Mouse (Mus musculus): Measurements from ENCODE around the gene Ace3. TPM values are rescaled to one million over a fixed set of nuclear protein-coding genes. Genes with fewer than 3 reads are reported as not detected.
A peak's percentile ranks its signal among the peaks of the same experiment; 100 is the strongest.

Ace3 gene
- polyA plus RNA-seq, 1 experiment from 2014 or later = not detected

DNA sequence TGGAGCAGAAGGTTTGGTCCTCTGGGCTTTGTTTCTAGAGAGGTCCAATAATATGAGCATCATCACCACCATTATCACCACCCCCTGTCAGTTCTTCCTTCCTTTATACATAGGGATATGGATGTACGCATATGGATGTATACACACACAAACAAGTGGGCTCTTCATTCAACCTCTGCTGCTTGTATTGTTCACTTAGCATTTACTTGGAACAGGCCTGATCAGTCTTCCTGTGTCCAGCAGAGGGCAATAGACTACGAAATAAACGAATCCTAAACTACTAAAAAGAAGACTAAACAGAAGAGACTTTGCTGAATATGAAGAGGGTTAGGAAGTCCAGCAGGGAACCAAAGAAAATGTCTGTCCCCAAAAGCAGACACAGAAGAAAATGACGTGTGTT, 7.2 kb downstream of the Ace3 start:
- no peak overlapping the region for H3K27ac ChIP-seq (ENCODE audit: low read depth, low read length)
- no peaks in the 10 kb centered on the region for H3K27me3 ChIP-seq (replicated peaks; ENCODE audit: control insufficient read depth, insufficient read depth, low read length)
- no peaks in the 10 kb centered on the region for H3K9me3 ChIP-seq (replicated peaks; ENCODE audit: control insufficient read depth, low read length)
- 48% methylated on average over 4 of the region's 4 CpGs for WGBS
- no peaks in the 10 kb centered on the region for H3K4me1 ChIP-seq (ENCODE audit: control insufficient read depth, insufficient read depth, low read length)
- no peak overlapping the region for H3K4me3 ChIP-seq (ENCODE audit: low read depth, low read length)
- no peaks in the 10 kb centered on the region for H3K36me3 ChIP-seq (ENCODE audit: control insufficient read depth, insufficient read depth, low read length)
- H3K4me2 ChIP-seq (ENCODE audit: low read length) = no peak overlapping the region
- DNase-seq (ENCODE audit: low spot score) (peak; percentile 65), ATAC-seq (no peak)
- H3K9ac ChIP-seq (ENCODE audit: low read length) = no peak overlapping the region

- no peaks in the 10 kb centered on the region for H3K9me3 ChIP-seq (replicated peaks; ENCODE audit: control insufficient read depth, low read length)
- H3K36me3 ChIP-seq (ENCODE audit: control insufficient read depth, insufficient read depth, low read length) = no peaks in the 10 kb centered on the region
- no peak overlapping the region for H3K9ac ChIP-seq (ENCODE audit: low read length)
- DNase-seq (ENCODE audit: low spot score) = no peak
- H3K4me3 ChIP-seq (ENCODE audit: low read depth, low read length) = no peak overlapping the region
- no peaks in the 10 kb centered on the region for H3K4me1 ChIP-seq (ENCODE audit: control insufficient read depth, insufficient read depth, low read length)
- WGBS = 89% methylated on average over 1 of the region's 1 CpGs
- no peak for ATAC-seq
- H3K27ac ChIP-seq (ENCODE audit: low read depth, low read length) = no peak overlapping the region
- H3K27me3 ChIP-seq (replicated peaks; ENCODE audit: control insufficient read depth, insufficient read depth, low read length) = peaks cover 5% of the 10 kb centered on the region; the same call in 1 of the 2 replicates
- H3K4me2 ChIP-seq (ENCODE audit: low read length) = no peak overlapping the region
Observed at GRCm38 (mm10) chr11:106004576-106004975, 10.1 kb downstream of the Ace3 start.

DNA sequence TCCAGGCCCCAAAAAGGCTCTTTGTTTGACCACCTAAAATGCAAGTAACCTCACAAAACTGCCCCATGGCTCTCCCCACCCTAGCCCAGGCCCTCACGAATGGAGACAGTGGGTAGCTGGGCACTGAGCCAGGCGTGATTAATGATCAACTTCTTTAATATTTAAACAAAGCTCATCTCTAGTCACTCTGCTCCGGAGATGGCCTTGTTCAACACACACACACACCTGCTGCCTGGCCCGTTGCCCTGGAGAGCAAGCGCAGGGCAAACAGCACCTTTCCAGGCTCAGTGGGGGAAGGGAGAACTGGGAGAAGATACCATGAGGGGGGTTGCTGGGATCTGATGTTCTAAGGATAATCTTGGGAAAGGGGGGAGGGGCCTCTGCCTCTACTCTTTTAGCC, 11.5 kb downstream of the Ace3 start:
- Histone ChIP-seq H3K9ac (ENCODE audit: low read length) (no peak overlapping the region), H3K27ac (ENCODE audit: low read depth, low read length) (no peak overlapping the region), H3K36me3 (ENCODE audit: control insufficient read depth, insufficient read depth, low read length) (no peaks in the 10 kb centered on the region), H3K4me2 (ENCODE audit: low read length) (no peak overlapping the region), H3K27me3 (replicated peaks; ENCODE audit: control insufficient read depth, insufficient read depth, low read length) (peaks cover 5% of the 10 kb centered on the region; the same call in 1 of the 2 replicates), H3K4me1 (ENCODE audit: control insufficient read depth, insufficient read depth, low read length) (no peaks in the 10 kb centered on the region), H3K9me3 (replicated peaks; ENCODE audit: control insufficient read depth, low read length) (no peaks in the 10 kb centered on the region), H3K4me3 (ENCODE audit: low read depth, low read length) (no peak overlapping the region)
- WGBS = 32% methylated on average over 5 of the region's 5 CpGs
- ATAC-seq (no peak), DNase-seq (ENCODE audit: low spot score) (no peak)

DNA sequence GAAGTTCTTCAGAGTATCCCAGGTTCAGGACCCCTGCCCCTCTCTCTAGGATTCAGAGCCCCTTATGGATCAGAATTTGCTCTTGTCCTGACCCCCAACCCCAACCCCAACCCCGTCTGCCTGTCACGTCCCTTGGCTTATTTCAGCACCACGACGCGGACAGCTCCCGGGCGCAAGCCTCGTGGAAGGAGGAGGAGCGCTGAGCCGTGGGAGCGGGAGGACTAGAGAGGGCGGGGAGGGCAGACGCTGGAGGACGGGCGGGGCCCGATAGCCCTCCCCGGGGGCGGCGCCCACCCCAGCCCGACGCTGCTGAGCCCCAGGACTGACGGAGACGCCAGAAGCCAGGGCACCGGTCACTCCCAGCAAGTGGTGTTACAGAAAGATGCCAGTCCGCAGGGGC, 13.3 kb downstream of the Ace3 start, which contains the start of gene Kcnh6:
TSS of gene Kcnh6 (plus strand) at position 304 of the 400 bp plus-strand sequence.
- Histone ChIP-seq H3K27ac (ENCODE audit: low read depth, low read length) (no peak within 1 kb of the TSS), H3K27me3 (replicated peaks; ENCODE audit: control insufficient read depth, insufficient read depth, low read length) (peaks cover 5% of the 10 kb centered on the region; the same call in 1 of the 2 replicates), H3K4me2 (ENCODE audit: low read length) (peak within 1 kb of the TSS; percentile 38), H3K4me1 (ENCODE audit: control insufficient read depth, insufficient read depth, low read length) (no peaks in the 10 kb centered on the region), H3K9me3 (replicated peaks; ENCODE audit: control insufficient read depth, low read length) (no peaks in the 10 kb centered on the region), H3K36me3 (ENCODE audit: control insufficient read depth, insufficient read depth, low read length) (no peaks in the 10 kb centered on the region), H3K9ac (ENCODE audit: low read length) (no peak within 1 kb of the TSS), H3K4me3 (ENCODE audit: low read depth, low read length) (no peak within 1 kb of the TSS)
- under 1% methylated on average over 23 of the region's 25 CpGs for WGBS
- DNase-seq (ENCODE audit: low spot score) = peak; percentile 42
- no peak for ATAC-seq

GRCm38 (mm10) chr11:106012711-106013110, 18.2 kb downstream of the Ace3 start:
- 57% methylated on average over 7 of the region's 7 CpGs for WGBS
- peaks cover 5% of the 10 kb centered on the region; the same call in 1 of the 2 replicates for H3K27me3 ChIP-seq (replicated peaks; ENCODE audit: control insufficient read depth, insufficient read depth, low read length)
- no peak overlapping the region for H3K4me2 ChIP-seq (ENCODE audit: low read length)
- no peak overlapping the region for H3K9ac ChIP-seq (ENCODE audit: low read length)
- no peaks in the 10 kb centered on the region for H3K9me3 ChIP-seq (replicated peaks; ENCODE audit: control insufficient read depth, low read length)
- H3K4me1 ChIP-seq (ENCODE audit: control insufficient read depth, insufficient read depth, low read length) = peaks cover 6% of the 10 kb centered on the region
- H3K27ac ChIP-seq (ENCODE audit: low read depth, low read length) = no peak overlapping the region
- H3K4me3 ChIP-seq (ENCODE audit: low read depth, low read length) = no peak overlapping the region
- no peak for ATAC-seq
- no peaks in the 10 kb centered on the region for H3K36me3 ChIP-seq (ENCODE audit: control insufficient read depth, insufficient read depth, low read length)
- no peak for DNase-seq (ENCODE audit: low spot score)

DNA sequence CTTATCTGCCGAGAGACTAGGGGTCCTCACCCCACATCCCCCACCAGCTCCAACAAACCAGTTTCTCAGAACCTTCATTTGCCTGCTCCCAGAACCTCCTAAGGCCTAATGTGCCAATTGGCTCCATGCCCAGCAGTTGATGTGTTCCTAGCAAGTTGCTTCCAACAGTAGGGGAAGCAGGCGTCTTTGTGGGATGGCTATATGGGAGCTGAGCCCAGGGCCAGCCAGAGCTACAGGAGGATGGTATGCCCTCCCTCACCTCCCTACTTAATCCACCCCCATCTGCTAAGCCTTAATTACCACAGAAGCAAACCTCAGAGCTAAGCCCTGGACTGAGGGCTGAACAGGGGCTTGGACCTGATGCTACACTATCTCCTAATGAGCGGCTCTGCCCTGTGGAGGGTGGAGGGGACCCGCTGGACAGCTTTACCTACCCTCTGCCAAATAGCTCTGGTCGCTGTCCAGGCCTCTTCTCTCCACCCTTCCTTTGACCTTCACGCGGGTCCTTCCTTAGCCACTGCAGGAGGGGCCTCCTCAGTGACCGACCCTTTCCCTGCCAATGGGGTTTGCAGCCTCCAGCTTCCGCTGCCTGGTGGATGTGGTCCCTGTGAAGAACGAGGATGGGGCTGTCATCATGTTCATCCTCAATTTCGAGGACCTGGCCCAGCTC, 19.2 kb downstream of the Ace3 start:
- no peaks in the 10 kb centered on the region for H3K36me3 ChIP-seq (ENCODE audit: control insufficient read depth, insufficient read depth, low read length)
- no peaks in the 10 kb centered on the region for H3K9me3 ChIP-seq (replicated peaks; ENCODE audit: control insufficient read depth, low read length)
- H3K27ac ChIP-seq (ENCODE audit: low read depth, low read length) = no peak overlapping the region
- ATAC-seq (no peak), DNase-seq (ENCODE audit: low spot score) (peak; percentile 74)
- 60% methylated on average over 11 of the region's 11 CpGs for WGBS
- H3K9ac ChIP-seq (ENCODE audit: low read length) = no peak overlapping the region
- peaks cover under 1% of the 10 kb centered on the region; the same call in 1 of the 2 replicates for H3K27me3 ChIP-seq (replicated peaks; ENCODE audit: control insufficient read depth, insufficient read depth, low read length)
- no peak overlapping the region for H3K4me3 ChIP-seq (ENCODE audit: low read depth, low read length)
- peaks cover 6% of the 10 kb centered on the region for H3K4me1 ChIP-seq (ENCODE audit: control insufficient read depth, insufficient read depth, low read length)
- H3K4me2 ChIP-seq (ENCODE audit: low read length) = no peak overlapping the region

- Histone ChIP-seq H3K27me3 (replicated peaks; ENCODE audit: control insufficient read depth, insufficient read depth, low read length) (no peaks in the 10 kb centered on the region; the same call in 1 of the 2 replicates), H3K9me3 (replicated peaks; ENCODE audit: control insufficient read depth, low read length) (no peaks in the 10 kb centered on the region), H3K27ac (ENCODE audit: low read depth, low read length) (no peak overlapping the region), H3K4me1 (ENCODE audit: control insufficient read depth, insufficient read depth, low read length) (peaks cover 9% of the 10 kb centered on the region), H3K4me2 (ENCODE audit: low read length) (no peak overlapping the region), H3K36me3 (ENCODE audit: control insufficient read depth, insufficient read depth, low read length) (no peaks in the 10 kb centered on the region), H3K4me3 (ENCODE audit: low read depth, low read length) (no peak overlapping the region), H3K9ac (ENCODE audit: low read length) (no peak overlapping the region)
- WGBS = 76% methylated on average over 5 of the region's 5 CpGs
- no peak for DNase-seq (ENCODE audit: low spot score)
- no peak for ATAC-seq
Observed at GRCm38 (mm10) chr11:106016440-106016839, 22.0 kb downstream of the Ace3 start.

DNA sequence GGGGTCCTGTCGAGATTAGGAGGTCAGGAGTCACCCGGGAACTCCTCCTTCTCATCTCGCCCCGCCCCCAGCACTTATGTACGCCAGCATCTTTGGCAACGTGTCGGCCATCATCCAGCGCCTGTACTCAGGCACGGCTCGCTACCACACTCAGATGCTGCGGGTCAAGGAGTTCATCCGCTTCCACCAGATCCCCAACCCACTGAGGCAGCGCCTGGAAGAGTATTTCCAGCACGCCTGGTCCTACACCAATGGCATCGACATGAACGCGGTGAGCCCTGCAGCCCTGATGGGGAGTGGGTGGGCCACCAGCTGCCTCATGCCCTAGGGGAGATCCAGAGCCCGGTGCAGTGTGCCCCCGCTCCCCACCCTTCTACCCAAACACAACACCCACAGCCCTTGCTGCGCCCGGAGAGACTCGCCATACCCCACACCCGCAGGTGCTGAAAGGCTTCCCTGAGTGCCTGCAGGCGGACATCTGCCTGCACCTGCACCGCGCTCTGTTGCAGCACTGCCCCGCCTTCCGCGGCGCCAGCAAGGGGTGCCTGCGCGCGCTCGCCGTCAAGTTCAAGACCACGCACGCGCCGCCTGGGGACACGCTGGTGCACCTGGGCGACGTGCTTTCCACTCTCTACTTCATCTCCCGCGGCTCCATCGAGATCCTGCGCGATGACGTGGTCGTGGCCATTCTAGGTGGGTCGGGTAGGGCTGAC, 25.7 kb downstream of the Ace3 start:
- Histone ChIP-seq H3K36me3 (ENCODE audit: control insufficient read depth, insufficient read depth, low read length) (no peaks in the 10 kb centered on the region), H3K9ac (ENCODE audit: low read length) (peak overlapping the region; percentile 66), H3K27ac (ENCODE audit: low read depth, low read length) (peak overlapping the region; percentile 33; the same call in 1 of the 2 replicates), H3K4me1 (ENCODE audit: control insufficient read depth, insufficient read depth, low read length) (peaks cover 3% of the 10 kb centered on the region; the same call in 1 of the 2 replicates), H3K4me2 (ENCODE audit: low read length) (peak overlapping the region; percentile 73), H3K4me3 (ENCODE audit: low read depth, low read length) (peak overlapping the region; percentile 38), H3K27me3 (replicated peaks; ENCODE audit: control insufficient read depth, insufficient read depth, low read length) (no peaks in the 10 kb centered on the region; the same call in 1 of the 2 replicates), H3K9me3 (replicated peaks; ENCODE audit: control insufficient read depth, low read length) (no peaks in the 10 kb centered on the region)
- WGBS = under 1% methylated on average over 50 of the region's 50 CpGs
- ATAC-seq (peak; percentile 79), DNase-seq (ENCODE audit: low spot score) (peak; percentile 59)

GRCm38 (mm10) chr11:106025774-106026173, 31.3 kb downstream of the Ace3 start:
- H3K27ac ChIP-seq (ENCODE audit: low read depth, low read length) = no peak overlapping the region
- no peak overlapping the region for H3K9ac ChIP-seq (ENCODE audit: low read length)
- no peaks in the 10 kb centered on the region; the same call in 1 of the 2 replicates for H3K27me3 ChIP-seq (replicated peaks; ENCODE audit: control insufficient read depth, insufficient read depth, low read length)
- DNase-seq (ENCODE audit: low spot score) (no peak), ATAC-seq (no peak)
- H3K4me1 ChIP-seq (ENCODE audit: control insufficient read depth, insufficient read depth, low read length) = no peaks in the 10 kb centered on the region
- WGBS = 84% methylated on average over 3 of the region's 3 CpGs
- no peaks in the 10 kb centered on the region for H3K9me3 ChIP-seq (replicated peaks; ENCODE audit: control insufficient read depth, low read length)
- H3K36me3 ChIP-seq (ENCODE audit: control insufficient read depth, insufficient read depth, low read length) = no peaks in the 10 kb centered on the region
- H3K4me2 ChIP-seq (ENCODE audit: low read length) = no peak overlapping the region
- H3K4me3 ChIP-seq (ENCODE audit: low read depth, low read length) = no peak overlapping the region
